Mouse (Mus musculus): ENCODE measurements around the gene Ccdc141. TPM values are rescaled to one million over a fixed set of nuclear protein-coding genes. Genes with fewer than 3 reads are reported as not detected.

Gene Ccdc141
- polyA plus RNA-seq, 1 experiment from 2014 or later, result 6.9 TPM

DNA sequence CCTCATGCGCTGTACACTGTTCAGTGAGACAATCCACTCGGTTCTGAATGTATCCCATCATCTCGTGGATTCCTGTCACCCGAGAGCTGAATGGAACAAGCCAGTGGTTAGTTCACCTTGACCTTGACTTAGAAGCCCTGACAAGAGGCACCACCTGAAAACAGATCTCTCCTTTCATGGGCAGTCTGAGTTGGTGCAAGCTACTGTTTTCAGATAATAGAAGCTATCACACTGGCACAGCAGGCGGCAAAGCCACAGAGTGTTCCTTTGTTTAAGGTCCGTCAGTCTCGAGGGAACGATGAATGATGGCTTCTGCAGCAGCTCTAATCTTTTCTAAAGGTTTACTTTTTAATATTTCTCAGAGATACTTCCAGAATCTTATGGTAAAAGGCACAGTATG is 110.8 kb downstream of the Ccdc141 start:
- H3K27ac ChIP-seq (replicated peaks; ENCODE audit: low read depth, low read length), result 0 out of 2 replicates have a peak overlapping the region, but pooled peaks have one; percentile 20
- H3K27me3 ChIP-seq (ENCODE audit: control insufficient read depth, insufficient read depth, low read length), result no peaks in the 10 kb centered on the region; the same call in 1 of the 2 replicates
- H3K4me3 ChIP-seq (replicated peaks; ENCODE audit: low read depth, low read length), result no peak overlapping the region
- ATAC-seq (ENCODE audit: low FRiP score, low TSS enrichment) (no peak), DNase-seq (peak; percentile 62)
- H3K4me2 ChIP-seq (ENCODE audit: low read length), result no peak overlapping the region
- H3K9me3 ChIP-seq (ENCODE audit: control insufficient read depth, low read length), result no peaks in the 10 kb centered on the region
- WGBS, result 12% methylated on average over 8 of the region's 8 CpGs
- no peaks in the 10 kb centered on the region for H3K36me3 ChIP-seq (ENCODE audit: control insufficient read depth, insufficient read depth, low read length)
- no peak overlapping the region for H3K9ac ChIP-seq (replicated peaks; ENCODE audit: low read length)
- H3K4me1 ChIP-seq (ENCODE audit: control insufficient read depth, insufficient read depth, low read length), result peaks cover 16% of the 10 kb centered on the region

DNA sequence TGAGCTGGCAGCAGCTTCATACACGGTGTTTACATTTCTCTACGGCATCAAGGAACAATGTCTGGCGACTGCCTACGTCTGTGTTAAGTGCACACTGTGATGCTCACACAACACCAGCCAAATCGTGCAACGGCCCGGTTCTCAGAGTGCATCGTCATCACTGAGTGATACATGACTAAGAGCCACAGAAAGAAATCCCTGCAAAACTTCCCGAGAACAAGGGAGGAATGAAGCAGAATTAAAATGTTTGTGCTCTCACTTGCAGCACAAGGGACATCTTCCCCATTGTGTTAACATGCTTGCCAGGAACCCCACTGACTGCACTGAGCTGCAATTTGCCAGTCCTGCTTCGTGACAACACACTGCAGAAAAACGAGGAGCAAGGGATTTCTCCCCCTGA is 114.1 kb downstream of the Ccdc141 start:
- Histone ChIP-seq H3K9me3 (ENCODE audit: control insufficient read depth, low read length) (no peaks in the 10 kb centered on the region), H3K36me3 (ENCODE audit: control insufficient read depth, insufficient read depth, low read length) (no peaks in the 10 kb centered on the region), H3K27me3 (ENCODE audit: control insufficient read depth, insufficient read depth, low read length) (no peaks in the 10 kb centered on the region; the same call in 1 of the 2 replicates), H3K27ac (replicated peaks; ENCODE audit: low read depth, low read length) (no peak overlapping the region), H3K4me2 (ENCODE audit: low read length) (peak overlapping the region; percentile 27; the same call in 1 of the 2 replicates), H3K9ac (replicated peaks; ENCODE audit: low read length) (no peak overlapping the region), H3K4me1 (ENCODE audit: control insufficient read depth, insufficient read depth, low read length) (peaks cover 16% of the 10 kb centered on the region), H3K4me3 (replicated peaks; ENCODE audit: low read depth, low read length) (no peak overlapping the region)
- peak; percentile 37; the same call in 1 of the 2 replicates for ATAC-seq (ENCODE audit: low FRiP score, low TSS enrichment)
- WGBS, result 14% methylated on average over 11 of the region's 11 CpGs
- DNase-seq, result peak; percentile 63

DNA sequence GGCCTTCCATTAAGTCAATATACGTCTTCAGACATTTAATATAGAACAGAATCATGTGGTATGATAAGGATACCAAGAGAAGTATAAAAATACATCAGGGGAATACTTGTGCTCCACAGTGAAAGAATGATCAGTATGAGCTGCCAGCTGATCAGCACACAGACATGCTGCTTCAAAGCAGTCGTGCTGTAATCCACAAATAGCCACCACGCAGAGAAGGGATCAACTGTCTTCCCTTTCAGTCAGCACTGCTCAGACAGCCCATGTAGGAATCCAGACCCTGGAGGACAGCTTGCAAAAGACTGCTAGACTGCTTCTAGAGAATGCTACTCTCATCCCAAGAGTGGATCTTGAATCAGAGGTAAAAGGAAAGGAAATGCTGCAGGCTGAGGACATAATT is 127.5 kb downstream of the Ccdc141 start:
- 64% methylated on average over 3 of the region's 3 CpGs for WGBS
- ATAC-seq (ENCODE audit: low FRiP score, low TSS enrichment) (no peak), DNase-seq (no peak)
- H3K9me3 ChIP-seq (ENCODE audit: control insufficient read depth, low read length), result no peaks in the 10 kb centered on the region
- no peak overlapping the region for H3K9ac ChIP-seq (replicated peaks; ENCODE audit: low read length)
- no peaks in the 10 kb centered on the region for H3K4me1 ChIP-seq (ENCODE audit: control insufficient read depth, insufficient read depth, low read length)
- no peak overlapping the region for H3K27ac ChIP-seq (replicated peaks; ENCODE audit: low read depth, low read length)
- H3K36me3 ChIP-seq (ENCODE audit: control insufficient read depth, insufficient read depth, low read length), result no peaks in the 10 kb centered on the region
- H3K4me3 ChIP-seq (replicated peaks; ENCODE audit: low read depth, low read length), result no peak overlapping the region
- H3K27me3 ChIP-seq (ENCODE audit: control insufficient read depth, insufficient read depth, low read length), result no peaks in the 10 kb centered on the region
- no peak overlapping the region for H3K4me2 ChIP-seq (ENCODE audit: low read length)

DNA sequence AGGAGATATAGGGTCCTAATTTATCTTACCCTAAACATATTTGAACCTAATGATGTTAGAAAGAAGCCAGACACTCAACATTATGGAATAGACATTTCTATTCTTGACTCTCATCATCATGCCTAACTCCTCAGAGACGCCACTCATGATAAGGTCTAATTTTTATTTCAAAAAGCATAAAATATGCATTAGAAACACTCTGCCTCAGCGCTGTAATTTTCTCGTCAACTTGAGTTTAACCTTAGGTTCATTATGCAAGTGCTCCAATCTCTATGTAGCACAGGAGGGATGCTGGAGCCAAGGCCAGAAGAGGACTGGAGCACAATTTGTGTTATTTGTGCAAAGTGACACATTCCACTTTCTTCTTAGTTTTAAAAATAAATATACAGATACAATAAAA is 130.8 kb downstream of the Ccdc141 start:
- no peak overlapping the region for H3K9ac ChIP-seq (replicated peaks; ENCODE audit: low read length)
- no peak overlapping the region for H3K4me3 ChIP-seq (replicated peaks; ENCODE audit: low read depth, low read length)
- no peaks in the 10 kb centered on the region for H3K4me1 ChIP-seq (ENCODE audit: control insufficient read depth, insufficient read depth, low read length)
- no peak for ATAC-seq (ENCODE audit: low FRiP score, low TSS enrichment)
- DNase-seq, result no peak
- no peak overlapping the region for H3K27ac ChIP-seq (replicated peaks; ENCODE audit: low read depth, low read length)
- 65% methylated on average over 3 of the region's 3 CpGs for WGBS
- no peaks in the 10 kb centered on the region for H3K9me3 ChIP-seq (ENCODE audit: control insufficient read depth, low read length)
- no peak overlapping the region for H3K4me2 ChIP-seq (ENCODE audit: low read length)
- H3K27me3 ChIP-seq (ENCODE audit: control insufficient read depth, insufficient read depth, low read length), result no peaks in the 10 kb centered on the region
- H3K36me3 ChIP-seq (ENCODE audit: control insufficient read depth, insufficient read depth, low read length), result no peaks in the 10 kb centered on the region

DNA sequence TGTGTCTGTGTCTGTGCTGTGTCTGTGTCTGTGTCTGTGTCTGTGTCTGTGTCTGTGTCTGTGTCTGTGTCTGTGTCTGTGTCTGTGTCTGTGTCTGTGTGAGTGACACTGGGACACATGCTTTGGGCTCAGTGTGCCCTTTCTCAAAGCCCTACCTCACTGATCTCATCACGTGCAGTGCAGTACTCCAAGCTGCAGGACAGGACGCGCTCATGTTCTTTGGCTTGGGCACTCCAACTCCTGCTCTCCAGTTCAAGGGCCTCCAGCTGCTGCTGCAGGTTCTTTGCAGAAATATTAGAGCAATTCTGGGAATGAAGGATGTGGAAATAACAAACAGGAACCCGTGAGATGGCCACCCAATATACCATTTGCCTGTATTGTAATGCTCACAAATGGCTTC is 131.2 kb downstream of the Ccdc141 start:
- H3K27ac ChIP-seq (replicated peaks; ENCODE audit: low read depth, low read length), result no peak overlapping the region
- ATAC-seq (ENCODE audit: low FRiP score, low TSS enrichment) (no peak), DNase-seq (no peak)
- H3K9me3 ChIP-seq (ENCODE audit: control insufficient read depth, low read length), result no peaks in the 10 kb centered on the region
- no peaks in the 10 kb centered on the region for H3K4me1 ChIP-seq (ENCODE audit: control insufficient read depth, insufficient read depth, low read length)
- no peak overlapping the region for H3K4me3 ChIP-seq (replicated peaks; ENCODE audit: low read depth, low read length)
- H3K4me2 ChIP-seq (ENCODE audit: low read length), result no peak overlapping the region
- H3K27me3 ChIP-seq (ENCODE audit: control insufficient read depth, insufficient read depth, low read length), result no peaks in the 10 kb centered on the region
- no peaks in the 10 kb centered on the region for H3K36me3 ChIP-seq (ENCODE audit: control insufficient read depth, insufficient read depth, low read length)
- 92% methylated on average over 4 of the region's 4 CpGs for WGBS
- H3K9ac ChIP-seq (replicated peaks; ENCODE audit: low read length), result no peak overlapping the region

DNA sequence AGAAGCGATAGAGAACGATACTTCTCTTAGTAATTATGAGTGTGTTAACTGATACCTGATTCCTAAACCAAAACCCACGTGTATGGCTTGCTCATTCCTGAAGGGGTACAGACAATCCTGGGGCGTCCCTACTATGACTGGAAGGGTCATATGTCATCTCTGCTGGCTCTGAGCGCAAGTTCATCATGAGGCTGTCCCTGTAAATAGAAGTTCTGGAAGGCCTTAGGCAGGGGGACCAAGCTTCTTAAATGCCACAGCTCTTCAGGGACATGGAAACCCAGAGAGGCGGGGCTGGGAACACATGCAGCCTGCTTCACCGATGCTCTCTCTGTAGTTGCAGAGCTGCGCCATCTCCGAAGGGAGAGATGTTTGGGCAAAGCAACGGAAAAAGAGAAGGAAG is 133.2 kb downstream of the Ccdc141 start:
- Histone ChIP-seq H3K27ac (replicated peaks; ENCODE audit: low read depth, low read length) (no peak overlapping the region), H3K4me2 (ENCODE audit: low read length) (no peak overlapping the region), H3K36me3 (ENCODE audit: control insufficient read depth, insufficient read depth, low read length) (no peaks in the 10 kb centered on the region), H3K4me3 (replicated peaks; ENCODE audit: low read depth, low read length) (no peak overlapping the region), H3K4me1 (ENCODE audit: control insufficient read depth, insufficient read depth, low read length) (no peaks in the 10 kb centered on the region), H3K27me3 (ENCODE audit: control insufficient read depth, insufficient read depth, low read length) (no peaks in the 10 kb centered on the region), H3K9ac (replicated peaks; ENCODE audit: low read length) (no peak overlapping the region), H3K9me3 (ENCODE audit: control insufficient read depth, low read length) (no peaks in the 10 kb centered on the region)
- no peak for ATAC-seq (ENCODE audit: low FRiP score, low TSS enrichment)
- DNase-seq, result no peak
- 90% methylated on average over 10 of the region's 10 CpGs for WGBS

DNA sequence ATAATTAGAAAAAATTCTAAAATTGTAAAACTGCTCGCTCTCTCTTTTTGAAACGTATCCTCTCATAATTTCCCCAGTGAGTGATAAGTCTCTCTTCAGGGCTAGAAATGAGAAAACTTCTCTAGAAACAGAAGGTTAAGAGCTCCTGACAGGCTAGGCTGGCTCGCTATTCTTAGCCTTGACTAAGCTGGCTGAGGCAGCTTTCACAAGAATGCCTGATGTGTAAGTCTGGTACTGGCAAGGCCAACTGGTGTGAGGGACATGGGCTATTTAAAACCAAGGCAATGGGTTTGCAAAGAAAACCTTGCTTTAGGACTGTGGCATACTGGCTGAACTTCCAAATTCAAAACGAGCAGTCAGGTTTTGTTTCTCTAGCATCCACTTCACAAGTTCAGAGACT is 136.3 kb downstream of the Ccdc141 start:
- Histone ChIP-seq H3K4me2 (ENCODE audit: low read length) (no peak overlapping the region), H3K27ac (replicated peaks; ENCODE audit: low read depth, low read length) (no peak overlapping the region), H3K9ac (replicated peaks; ENCODE audit: low read length) (no peak overlapping the region), H3K9me3 (ENCODE audit: control insufficient read depth, low read length) (no peaks in the 10 kb centered on the region), H3K36me3 (ENCODE audit: control insufficient read depth, insufficient read depth, low read length) (no peaks in the 10 kb centered on the region), H3K4me1 (ENCODE audit: control insufficient read depth, insufficient read depth, low read length) (no peaks in the 10 kb centered on the region), H3K27me3 (ENCODE audit: control insufficient read depth, insufficient read depth, low read length) (no peaks in the 10 kb centered on the region), H3K4me3 (replicated peaks; ENCODE audit: low read depth, low read length) (no peak overlapping the region)
- WGBS, result 92% methylated on average over 4 of the region's 4 CpGs
- ATAC-seq (ENCODE audit: low FRiP score, low TSS enrichment) (no peak), DNase-seq (no peak)

DNA sequence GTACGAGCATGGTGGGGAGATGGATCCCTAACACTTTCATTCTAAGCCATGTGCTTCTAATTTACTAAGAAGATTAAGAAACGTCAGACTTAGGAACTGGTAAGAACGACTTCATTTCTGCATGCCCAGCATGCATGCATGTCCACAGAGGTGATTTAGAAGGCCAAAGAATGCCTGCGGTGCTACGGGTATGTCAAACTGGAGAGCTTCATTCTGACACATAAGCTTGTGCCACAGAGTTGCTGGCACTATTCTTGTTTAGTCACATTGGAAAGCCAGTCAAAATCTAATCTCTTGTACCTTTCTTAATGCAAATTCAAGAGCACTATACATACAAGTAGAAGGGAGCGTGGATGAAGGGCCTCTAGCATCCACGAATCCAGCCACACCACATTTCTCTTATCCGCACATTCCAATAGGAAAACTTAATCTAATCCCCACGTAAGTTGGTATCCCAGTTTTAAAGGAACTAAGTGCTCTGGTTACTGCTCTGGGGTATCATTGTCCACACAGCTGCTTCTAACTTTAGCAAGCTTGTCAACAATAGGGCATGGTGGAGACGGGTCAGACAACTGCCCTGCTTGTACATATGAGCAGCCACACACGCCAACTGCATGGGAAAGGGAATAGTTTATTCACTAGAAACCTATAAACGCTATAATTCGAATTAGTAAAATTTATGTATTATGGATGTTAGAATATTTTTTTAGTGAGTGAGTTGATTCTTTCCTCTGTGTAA is 136.9 kb downstream of the Ccdc141 start:
- Histone ChIP-seq H3K36me3 (ENCODE audit: control insufficient read depth, insufficient read depth, low read length) (no peaks in the 10 kb centered on the region), H3K27me3 (ENCODE audit: control insufficient read depth, insufficient read depth, low read length) (no peaks in the 10 kb centered on the region), H3K4me1 (ENCODE audit: control insufficient read depth, insufficient read depth, low read length) (no peaks in the 10 kb centered on the region), H3K4me3 (replicated peaks; ENCODE audit: low read depth, low read length) (no peak overlapping the region), H3K27ac (replicated peaks; ENCODE audit: low read depth, low read length) (no peak overlapping the region), H3K9me3 (ENCODE audit: control insufficient read depth, low read length) (no peaks in the 10 kb centered on the region), H3K9ac (replicated peaks; ENCODE audit: low read length) (no peak overlapping the region), H3K4me2 (ENCODE audit: low read length) (no peak overlapping the region)
- WGBS, result 68% methylated on average over 13 of the region's 13 CpGs
- no peak for ATAC-seq (ENCODE audit: low FRiP score, low TSS enrichment)
- no peak for DNase-seq

DNA sequence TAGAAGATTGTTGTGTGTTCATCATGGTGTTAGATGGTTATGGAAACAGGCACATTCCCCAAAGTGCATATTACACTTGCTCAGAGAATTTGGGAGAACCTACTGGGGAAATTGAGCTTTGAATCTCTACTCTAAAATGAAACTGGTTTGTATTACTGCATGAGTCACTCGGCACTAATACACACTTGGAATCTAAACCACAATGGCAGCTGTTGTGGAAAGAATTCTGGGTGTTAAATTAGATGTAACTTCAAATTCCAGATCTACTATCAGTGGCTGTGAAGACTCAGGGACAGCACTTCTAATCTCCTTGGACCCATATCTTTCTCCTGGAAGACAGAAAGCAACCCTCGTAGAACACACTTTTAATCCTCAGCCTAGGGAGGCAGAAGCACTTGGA is 149.8 kb downstream of the Ccdc141 start:
- no peak overlapping the region for H3K9ac ChIP-seq (replicated peaks; ENCODE audit: low read length)
- H3K4me2 ChIP-seq (ENCODE audit: low read length), result no peak overlapping the region
- WGBS, result 83% methylated on average over 2 of the region's 2 CpGs
- no peaks in the 10 kb centered on the region for H3K9me3 ChIP-seq (ENCODE audit: control insufficient read depth, low read length)
- no peak for DNase-seq
- no peak overlapping the region for H3K27ac ChIP-seq (replicated peaks; ENCODE audit: low read depth, low read length)
- no peaks in the 10 kb centered on the region for H3K36me3 ChIP-seq (ENCODE audit: control insufficient read depth, insufficient read depth, low read length)
- no peak overlapping the region for H3K4me3 ChIP-seq (replicated peaks; ENCODE audit: low read depth, low read length)
- no peak for ATAC-seq (ENCODE audit: low FRiP score, low TSS enrichment)
- H3K27me3 ChIP-seq (ENCODE audit: control insufficient read depth, insufficient read depth, low read length), result no peaks in the 10 kb centered on the region
- no peaks in the 10 kb centered on the region for H3K4me1 ChIP-seq (ENCODE audit: control insufficient read depth, insufficient read depth, low read length)

Measured in midbrain, embryonic 14.5 days (tissue).